Mouse (Mus musculus): ENCODE results near the gene Rnf207.

The Rnf207 gene

DNA sequence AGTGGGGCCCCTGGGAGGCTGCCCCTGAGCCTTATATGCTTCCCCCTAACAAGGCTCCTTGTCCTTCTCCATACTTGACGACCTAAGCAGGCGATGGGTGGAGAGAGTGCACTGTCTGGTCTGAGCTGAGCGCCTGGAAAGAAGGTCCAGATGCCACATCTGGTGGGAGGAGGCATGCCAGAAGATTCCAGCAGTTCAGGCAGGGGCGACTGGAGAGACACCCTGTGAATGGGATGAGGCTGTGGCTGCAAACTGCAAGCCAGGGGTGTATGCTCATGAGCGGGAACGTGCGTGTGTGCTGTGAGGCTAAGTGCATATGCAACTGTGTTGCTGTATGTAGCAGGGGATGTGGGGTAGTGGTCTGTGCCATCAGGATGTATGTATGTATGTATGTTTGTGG is 46.8 kb downstream of the Rnf207 start:
- DNase-seq (ENCODE audit: low spot score): no peak

- DNase-seq (ENCODE audit: low spot score): no peak
Observed at GRCm38 (mm10) chr4:152271334-152271733, 47.5 kb downstream of the Rnf207 start.

DNA sequence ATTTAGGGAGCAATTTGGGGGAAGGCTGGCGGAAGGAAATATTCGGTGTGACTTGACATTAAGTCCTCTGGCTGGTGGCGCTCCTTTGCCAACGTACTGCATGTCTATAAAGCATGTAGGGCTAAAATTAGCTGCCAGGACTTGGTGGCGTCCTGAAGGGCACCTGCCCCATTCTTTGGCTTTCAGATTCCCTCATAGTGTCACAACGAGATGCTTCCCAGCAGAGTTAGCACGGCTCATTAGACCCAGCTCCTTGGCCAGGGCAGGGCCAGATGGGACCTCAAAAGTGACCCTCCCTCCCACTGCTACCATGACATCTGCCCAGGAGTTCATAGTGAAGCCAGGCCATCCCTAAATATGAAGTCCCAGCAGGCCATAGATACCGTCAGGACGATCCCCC is 48.2 kb downstream of the Rnf207 start:
- no peak for DNase-seq (ENCODE audit: low spot score)

- DNase-seq (ENCODE audit: low spot score): no peak
Observed at GRCm38 (mm10) chr4:152269967-152270366, 48.8 kb downstream of the Rnf207 start.

DNA sequence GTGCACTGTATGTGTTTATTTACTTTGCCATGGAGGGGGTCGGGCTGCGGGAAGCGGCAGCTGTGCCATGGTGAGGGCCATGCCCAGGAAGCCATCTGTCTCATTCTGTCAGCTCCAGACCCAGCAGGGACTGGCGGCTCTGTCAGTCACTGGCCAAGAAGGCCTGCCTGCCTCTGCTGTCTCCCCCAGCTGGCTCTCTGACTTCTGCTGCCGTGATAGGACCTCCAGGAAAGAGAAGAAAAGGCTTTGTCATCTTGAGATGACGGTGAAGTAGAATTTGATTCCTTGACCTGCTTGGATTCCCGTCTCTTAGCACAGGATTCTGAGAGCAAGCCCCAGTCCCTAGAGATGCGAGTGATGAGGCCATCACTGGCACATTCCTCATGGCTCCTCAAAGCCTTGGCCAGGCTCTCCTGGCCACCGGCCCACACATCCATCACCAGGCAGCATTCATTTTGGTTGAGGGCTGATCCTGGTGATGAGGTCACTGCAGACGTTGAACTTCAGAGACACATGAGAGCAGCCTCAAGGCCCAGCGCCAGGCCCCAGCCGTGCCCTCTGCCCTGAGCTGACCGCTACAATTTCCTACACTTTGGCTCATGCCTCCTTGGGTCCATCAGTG is 50.9 kb downstream of the Rnf207 start:
- no peak for DNase-seq (ENCODE audit: low spot score)

GRCm38 (mm10) chr4:152266236-152266895 is 52.4 kb downstream of the Rnf207 start:
- DNase-seq (ENCODE audit: low spot score): no peak

DNA sequence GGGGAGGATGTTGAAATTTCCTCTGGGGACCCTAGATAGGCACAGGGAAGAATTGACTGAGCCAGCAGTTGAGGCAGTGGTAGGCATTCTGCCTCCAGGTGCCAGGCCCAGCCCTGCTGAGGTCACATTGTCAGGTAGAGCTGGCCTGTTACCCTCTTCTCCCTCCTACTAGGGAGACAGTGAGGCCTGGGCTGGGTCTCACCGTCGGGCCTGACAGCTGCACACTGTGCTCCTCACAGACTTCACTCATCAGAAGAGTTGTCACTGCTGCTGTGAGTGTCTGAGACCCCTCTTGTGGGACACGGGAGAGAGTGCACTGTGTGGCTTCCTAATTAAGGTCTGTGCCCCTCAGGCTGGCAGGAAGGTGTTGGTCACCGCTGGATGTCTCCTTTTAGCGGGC is 53.0 kb downstream of the Rnf207 start:
- no peak for DNase-seq (ENCODE audit: low spot score)

GRCm38 (mm10) chr4:152264867-152265568 is 53.8 kb downstream of the Rnf207 start:
- DNase-seq (ENCODE audit: low spot score): no peak

DNA sequence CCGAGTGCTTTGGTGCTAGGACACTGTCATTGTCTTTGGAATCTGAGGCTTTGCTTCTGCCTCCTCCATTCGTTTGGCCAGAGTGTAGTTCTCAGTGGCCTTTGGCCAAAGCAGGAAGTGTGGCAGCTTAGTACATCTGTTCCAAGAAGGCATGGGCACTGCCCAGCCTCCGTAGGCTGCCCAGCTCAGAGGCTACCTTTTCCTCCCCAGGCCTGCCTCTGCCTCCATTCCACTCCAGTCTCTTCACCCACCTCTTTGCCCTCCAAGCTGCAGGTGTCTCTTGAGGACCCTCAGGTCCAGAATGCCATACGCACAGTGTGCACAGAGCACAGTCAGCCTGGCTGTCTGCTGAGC is 54.6 kb downstream of the Rnf207 start:
- no peak for DNase-seq (ENCODE audit: low spot score)

- no peak for DNase-seq (ENCODE audit: low spot score)
Observed at GRCm38 (mm10) chr4:152263512-152264176, 55.1 kb downstream of the Rnf207 start.

DNA sequence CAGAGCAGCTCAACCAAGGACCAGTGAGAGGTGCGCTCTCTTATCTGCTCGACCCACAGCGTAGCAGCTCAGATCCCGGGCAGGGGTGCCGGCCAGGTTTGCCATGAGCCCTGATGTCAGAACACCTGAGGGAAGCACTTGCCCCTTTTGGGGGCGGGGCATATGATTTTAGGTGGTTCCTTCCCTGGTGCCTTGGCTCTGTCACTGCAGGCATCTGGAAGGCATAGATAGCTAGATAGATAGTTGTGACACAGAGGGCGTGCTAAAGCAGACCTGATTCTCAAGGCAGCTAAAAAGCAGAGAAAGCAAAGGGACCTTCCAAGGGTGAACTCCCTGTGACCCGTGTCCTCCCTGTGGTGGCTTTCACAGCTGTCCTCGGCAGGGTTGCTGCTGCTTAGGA is 55.7 kb downstream of the Rnf207 start:
- no peak for DNase-seq (ENCODE audit: low spot score)

DNA sequence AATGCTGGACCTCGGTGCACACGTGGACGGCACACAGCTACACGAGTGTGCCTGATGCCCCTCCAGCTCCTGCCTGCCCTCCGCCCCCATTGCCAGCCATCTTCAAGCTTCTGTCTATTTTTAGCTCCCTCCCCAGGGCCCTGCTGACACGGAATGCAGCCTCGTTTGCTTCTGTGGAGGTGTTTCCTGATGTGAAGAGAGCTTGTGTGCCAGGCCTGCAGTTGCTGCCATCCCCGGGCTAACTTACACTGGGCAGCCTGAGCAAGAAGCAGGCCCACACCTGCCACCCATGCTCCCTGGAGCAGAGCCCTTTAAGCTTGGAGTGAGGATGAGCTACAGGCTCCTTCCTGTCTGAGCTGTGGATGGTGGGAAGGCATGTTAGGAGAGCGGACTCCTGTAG is 56.6 kb downstream of the Rnf207 start:
- DNase-seq (ENCODE audit: low spot score): no peak

GRCm38 (mm10) chr4:152260451-152260850 is 58.3 kb downstream of the Rnf207 start:
- no peak for DNase-seq (ENCODE audit: low spot score)

- no peak for DNase-seq (ENCODE audit: low spot score)
Observed at GRCm38 (mm10) chr4:152257070-152257469, 61.7 kb downstream of the Rnf207 start.

All from ovary, postnatal 10 days (tissue).